Mouse (Mus musculus) forebrain, embryonic 11.5 days (tissue): ENCODE results near the gene Ppp1ca. TPM values are rescaled to one million over a fixed set of nuclear protein-coding genes. Genes with fewer than 3 reads are reported as not detected.

Experiments
- ATAC-seq: fragments of 200-750 bp; cut with Nextera tagmentation; replicated peaks from 2 replicates; pipeline ENCODE4 v1.8.0; 2017; ENCODE audit warnings: moderate TSS enrichment; ENCODE audit not compliant: low FRiP score
- DNase-seq: peaks from one replicate; pipeline ENCODE4 v3.0.0-alpha.2; 2017; ENCODE audit warnings: low spot score
- H3K27ac ChIP-seq: fragments of 300-500 bp; sonication (generic); 2 replicates; pipeline ENCODE4 v1.5.1; 2014; ENCODE audit warnings: low read depth, low read length
- H3K27me3 ChIP-seq: fragments of 300-500 bp; sonication (generic); 2 replicates; pipeline ENCODE4 v1.6.1; 2014; ENCODE audit warnings: mild to moderate bottlenecking, low read length, mixed read lengths; ENCODE audit not compliant: control insufficient read depth, insufficient read depth
- H3K36me3 ChIP-seq: fragments of 300-500 bp; sonication (generic); 2 replicates; pipeline ENCODE4 v1.6.1; 2014; ENCODE audit warnings: mild to moderate bottlenecking, low read length, moderate library complexity, mixed read lengths; ENCODE audit not compliant: control insufficient read depth, insufficient read depth
- H3K4me1 ChIP-seq: fragments of 300-500 bp; sonication (generic); replicated peaks from 2 replicates; pipeline ENCODE4 v1.6.1; 2014; ENCODE audit warnings: low read length, mixed read lengths; ENCODE audit not compliant: control insufficient read depth, insufficient read depth
- H3K4me2 ChIP-seq: fragments of 300-500 bp; sonication (generic); 2 replicates; pipeline ENCODE4 v1.6.1; 2014; ENCODE audit warnings: low read depth, mild to moderate bottlenecking, low read length, moderate library complexity, mixed read lengths; ENCODE audit not compliant: severe bottlenecking
- H3K4me3 ChIP-seq: fragments of 300-500 bp; sonication (generic); 2 replicates; pipeline ENCODE4 v1.5.1; 2014; ENCODE audit warnings: low read depth, low read length
- H3K9ac ChIP-seq: fragments of 300-500 bp; sonication (generic); 2 replicates; pipeline ENCODE4 v1.6.1; 2014; ENCODE audit warnings: low read length
- H3K9me3 ChIP-seq: fragments of 300-500 bp; sonication (generic); 2 replicates; pipeline ENCODE4 v1.6.1; 2016; ENCODE audit warnings: low read length, mixed read lengths; ENCODE audit not compliant: control insufficient read depth
- WGBS: fragments of 180-500 bp; shearing (Covaris S2); extraction: QIAGEN DNeasy Blood & Tissue Kit; methylation state at CpG from one replicate; pipeline ENCODE4 v1.1.7; 2014; 5-methylcytosine and 5-hydroxymethylcytosine counted together
- polyA plus RNA-seq: library from polyadenylated mRNA; unstranded; fragments of >200 nt; fragmentation: Nextera tagmentation; extraction: Ambion mirVana; gene quantifications from 2 replicates; pipeline ENCODE4 v1.2.1, GENCODE M21; 2014

Gene Ppp1ca
- polyA plus RNA-seq, 1 experiment from 2014 or later, result 856 TPM

DNA sequence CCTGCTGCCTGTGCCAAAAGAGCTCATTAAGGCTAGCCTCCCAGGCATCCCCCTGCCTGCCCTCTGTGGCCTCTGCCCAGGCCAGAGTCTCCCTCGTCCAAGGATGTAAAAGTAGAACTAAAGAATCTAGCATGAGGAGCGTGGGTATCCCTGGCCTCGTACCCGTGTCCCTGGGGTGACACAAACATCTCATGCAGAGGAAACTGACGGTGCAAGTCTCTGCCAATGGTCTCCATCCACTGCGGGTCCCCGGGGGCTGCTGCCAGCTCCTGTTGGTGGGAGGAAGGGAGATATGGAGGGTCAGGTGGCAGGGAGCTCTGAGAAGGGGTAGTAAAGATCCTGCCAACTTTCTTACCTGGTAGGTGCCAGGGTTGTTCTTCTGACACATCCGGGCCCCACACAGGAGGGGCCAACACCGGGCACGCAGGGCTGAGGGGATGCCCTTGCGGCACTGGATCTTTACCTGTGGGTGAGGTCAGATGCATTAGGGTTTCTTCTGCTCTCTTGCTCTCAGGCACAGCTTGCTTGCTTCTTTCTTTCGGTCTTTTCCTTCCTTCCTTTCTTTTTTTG lies 2.7 kb upstream of the Ppp1ca start:
- Histone ChIP-seq H3K4me1 (peaks cover 10% of the 10 kb centered on the region), H3K9ac (no peak overlapping the region), H3K36me3 (peaks cover 2% of the 10 kb centered on the region; the same call in 1 of the 2 replicates), H3K27ac (no peak overlapping the region), H3K27me3 (no peaks in the 10 kb centered on the region), H3K9me3 (no peaks in the 10 kb centered on the region), H3K4me3 (no peak overlapping the region), H3K4me2 (no peak overlapping the region)
- DNase-seq, result no peak
- ATAC-seq, result no peak
- 82% methylated on average over 12 of the region's 12 CpGs for WGBS

DNA sequence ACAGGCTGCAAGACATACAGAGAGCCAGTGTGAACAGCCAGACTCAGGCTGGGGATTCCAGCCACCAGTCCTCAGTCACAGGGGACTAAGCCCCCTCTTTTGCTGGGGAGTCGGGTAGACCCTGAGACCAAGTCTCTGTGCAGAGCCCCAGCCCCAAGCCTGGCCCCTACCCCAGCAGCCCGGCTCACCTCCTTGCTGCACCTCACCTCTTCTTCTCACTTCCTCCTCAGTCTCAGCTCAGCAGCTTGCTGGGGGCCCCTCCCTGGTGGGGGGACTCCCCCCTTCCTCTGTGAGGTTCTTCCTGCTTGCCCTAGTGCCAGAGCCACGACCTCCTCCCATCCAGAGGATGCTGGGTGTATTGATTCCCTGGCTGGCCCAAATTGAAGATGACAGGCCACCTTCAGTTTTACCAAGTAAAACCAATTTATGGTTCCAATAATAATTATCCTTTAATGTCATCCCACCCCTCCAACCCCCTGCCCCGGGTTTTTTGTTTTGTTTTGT lies 982 bp upstream of the Ppp1ca start, which contains the start of gene Tbc1d10c:
Tbc1d10c (minus strand) TSS at position 454 of the 504 bp plus-strand sequence.
- H3K9me3 ChIP-seq, result no peaks in the 10 kb centered on the region
- peak within 1 kb of the TSS; percentile 89 for H3K4me3 ChIP-seq
- H3K4me1 ChIP-seq, result peaks cover 10% of the 10 kb centered on the region
- H3K4me2 ChIP-seq, result peak within 1 kb of the TSS; percentile 93
- DNase-seq, result no peak
- peaks cover 14% of the 10 kb centered on the region for H3K36me3 ChIP-seq
- peak within 1 kb of the TSS; percentile 71 for H3K27ac ChIP-seq
- no peaks in the 10 kb centered on the region for H3K27me3 ChIP-seq
- H3K9ac ChIP-seq, result peak within 1 kb of the TSS; percentile 97
- no peak for ATAC-seq
- 70% methylated on average over 4 of the region's 4 CpGs for WGBS

DNA sequence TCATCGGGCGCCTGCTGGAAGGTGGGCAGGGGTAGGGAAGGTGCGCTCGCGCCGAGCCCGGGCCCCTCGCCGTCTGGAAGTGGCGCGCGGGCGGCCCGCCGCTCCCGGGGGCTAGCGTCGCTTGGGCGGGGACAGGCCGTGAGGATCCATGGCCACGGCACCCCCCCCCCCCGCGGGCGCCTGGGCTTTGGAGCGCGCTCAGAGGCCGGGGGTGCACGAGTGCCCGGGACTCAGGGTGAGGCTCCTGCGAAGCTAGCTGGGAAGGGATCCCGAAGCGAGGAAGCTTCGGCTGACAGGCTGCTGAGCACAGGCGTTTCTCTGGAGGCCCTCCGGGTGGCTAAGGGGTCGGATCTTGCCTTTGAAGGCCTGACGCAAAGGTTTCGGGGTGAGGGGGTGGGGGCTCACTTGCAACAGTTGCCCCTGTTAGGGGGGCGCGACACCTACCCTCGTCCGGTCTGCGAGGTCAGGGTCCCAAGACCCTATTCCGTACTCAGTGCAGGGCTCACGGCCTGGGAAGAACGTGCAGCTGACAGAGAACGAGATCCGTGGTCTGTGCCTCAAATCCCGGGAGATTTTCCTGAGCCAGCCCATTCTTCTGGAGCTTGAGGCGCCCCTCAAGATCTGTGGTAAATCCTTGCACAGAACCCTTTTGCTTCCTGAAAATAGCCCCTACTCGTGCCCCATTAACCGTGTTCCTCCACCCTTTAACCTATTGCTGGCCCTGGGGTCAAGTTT lies 553 bp downstream of the Ppp1ca start:
- Histone ChIP-seq H3K27me3 (no peaks in the 10 kb centered on the region), H3K9me3 (no peaks in the 10 kb centered on the region), H3K4me1 (peaks cover 10% of the 10 kb centered on the region), H3K36me3 (peaks cover 18% of the 10 kb centered on the region), H3K27ac (peak overlapping the region; percentile 71; the same call in 1 of the 2 replicates), H3K9ac (peak overlapping the region; percentile 97), H3K4me3 (peak overlapping the region; percentile 89), H3K4me2 (peak overlapping the region; percentile 93)
- WGBS, result 1% methylated on average over 52 of the region's 52 CpGs
- DNase-seq, result no peak
- ATAC-seq, result no peak

DNA sequence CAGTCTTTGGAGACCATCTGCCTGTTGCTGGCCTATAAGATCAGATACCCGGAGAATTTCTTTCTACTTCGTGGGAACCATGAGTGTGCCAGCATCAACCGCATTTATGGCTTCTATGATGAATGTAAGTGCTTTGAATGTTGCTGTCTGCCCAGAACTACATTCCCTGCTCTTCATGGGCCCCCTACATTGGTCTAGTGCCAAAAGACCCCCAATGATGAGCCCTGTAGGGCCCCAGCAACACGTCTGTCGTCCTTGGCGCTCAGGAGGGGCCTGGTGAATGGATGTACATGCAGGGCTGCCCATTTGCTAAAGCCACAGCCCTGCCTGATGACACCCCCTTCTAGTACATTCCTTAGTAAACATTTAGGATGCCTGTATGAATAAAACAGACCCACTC lies 1.3 kb downstream of the Ppp1ca start:
- H3K4me1 ChIP-seq, result peaks cover 10% of the 10 kb centered on the region
- H3K27ac ChIP-seq, result no peak overlapping the region
- ATAC-seq (no peak), DNase-seq (no peak)
- H3K9me3 ChIP-seq, result no peaks in the 10 kb centered on the region
- H3K27me3 ChIP-seq, result no peaks in the 10 kb centered on the region
- 73% methylated on average over 6 of the region's 6 CpGs for WGBS
- peaks cover 18% of the 10 kb centered on the region for H3K36me3 ChIP-seq
- peak overlapping the region; percentile 89 for H3K4me3 ChIP-seq
- H3K9ac ChIP-seq, result peak overlapping the region; percentile 97
- H3K4me2 ChIP-seq, result peak overlapping the region; percentile 93

DNA sequence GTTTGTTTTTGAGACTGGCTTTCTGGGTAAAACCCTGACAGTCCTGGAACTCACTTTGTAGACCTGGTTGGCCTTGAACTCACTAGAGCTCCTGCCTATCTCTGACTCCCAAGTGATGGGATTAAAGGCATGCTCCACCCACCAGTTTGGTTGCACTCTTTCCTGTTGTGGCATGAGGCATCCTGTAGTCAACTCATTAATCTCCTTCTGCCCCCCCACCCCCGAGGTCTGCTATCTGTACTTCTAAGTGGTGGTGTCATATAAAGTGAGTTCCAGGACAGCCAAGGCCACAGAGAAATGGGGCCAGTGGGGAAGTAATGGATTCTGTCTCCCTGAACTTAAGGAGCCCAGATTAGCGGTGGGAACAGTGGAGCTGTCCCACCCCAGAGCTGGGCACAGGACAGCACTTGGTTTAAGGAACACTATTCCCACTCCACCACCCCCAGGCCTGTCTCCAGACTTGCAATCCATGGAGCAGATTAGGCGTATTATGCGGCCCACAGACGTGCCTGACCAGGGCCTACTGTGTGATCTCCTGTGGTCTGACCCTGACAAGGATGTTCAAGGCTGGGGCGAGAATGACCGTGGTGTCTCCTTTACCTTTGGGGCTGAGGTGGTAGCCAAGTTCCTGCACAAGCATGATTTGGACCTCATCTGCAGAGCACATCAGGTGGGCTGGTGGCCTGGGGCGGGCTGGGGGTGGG lies 2.3 kb downstream of the Ppp1ca start:
- Histone ChIP-seq H3K9me3 (no peaks in the 10 kb centered on the region), H3K4me1 (peaks cover 10% of the 10 kb centered on the region), H3K27ac (no peak overlapping the region), H3K36me3 (peaks cover 18% of the 10 kb centered on the region), H3K4me3 (no peak overlapping the region), H3K4me2 (no peak overlapping the region), H3K27me3 (no peaks in the 10 kb centered on the region), H3K9ac (no peak overlapping the region)
- WGBS, result 91% methylated on average over 8 of the region's 8 CpGs
- no peak for DNase-seq
- no peak for ATAC-seq

DNA sequence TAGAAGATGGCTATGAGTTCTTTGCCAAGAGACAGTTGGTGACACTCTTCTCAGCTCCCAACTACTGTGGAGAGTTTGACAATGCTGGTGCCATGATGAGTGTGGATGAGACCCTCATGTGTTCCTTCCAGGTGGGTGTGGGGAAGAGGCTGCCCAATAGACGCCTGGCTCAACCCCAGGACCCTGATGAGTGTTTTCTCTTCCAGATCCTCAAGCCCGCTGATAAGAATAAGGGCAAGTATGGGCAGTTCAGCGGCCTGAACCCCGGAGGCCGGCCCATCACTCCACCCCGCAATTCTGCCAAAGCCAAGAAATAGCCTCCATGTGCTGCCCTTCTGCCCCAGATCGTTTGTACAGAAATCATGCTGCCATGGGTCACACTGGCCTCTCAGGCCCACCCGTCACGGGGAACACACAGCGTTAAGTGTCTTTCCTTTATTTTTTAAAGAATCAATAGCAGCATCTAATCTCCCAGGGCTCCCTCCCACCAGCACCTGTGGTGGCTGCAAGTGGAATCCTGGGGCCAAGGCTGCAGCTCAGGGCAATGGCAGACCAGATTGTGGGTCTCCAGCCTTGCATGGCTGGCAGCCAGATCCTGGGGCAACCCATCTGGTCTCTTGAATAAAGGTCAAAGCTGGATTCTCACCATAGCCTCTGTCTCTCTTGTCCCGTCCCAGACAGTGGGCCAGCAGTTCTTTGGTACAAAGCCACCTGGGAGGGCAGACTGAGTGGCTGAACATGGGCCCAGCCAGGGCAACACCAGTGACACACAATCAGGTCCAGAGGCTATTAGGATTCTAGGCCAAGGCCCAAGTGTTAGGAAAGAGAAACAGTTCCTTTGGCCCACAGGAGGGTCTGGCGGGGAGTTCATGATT lies 3.1 kb downstream of the Ppp1ca start:
- ATAC-seq (no peak), DNase-seq (no peak)
- 84% methylated on average over 12 of the region's 12 CpGs for WGBS
- Histone ChIP-seq H3K27ac (no peak overlapping the region), H3K36me3 (peaks cover 18% of the 10 kb centered on the region), H3K4me1 (peaks cover 11% of the 10 kb centered on the region), H3K9ac (no peak overlapping the region), H3K4me2 (no peak overlapping the region), H3K27me3 (no peaks in the 10 kb centered on the region), H3K4me3 (no peak overlapping the region), H3K9me3 (no peaks in the 10 kb centered on the region)

DNA sequence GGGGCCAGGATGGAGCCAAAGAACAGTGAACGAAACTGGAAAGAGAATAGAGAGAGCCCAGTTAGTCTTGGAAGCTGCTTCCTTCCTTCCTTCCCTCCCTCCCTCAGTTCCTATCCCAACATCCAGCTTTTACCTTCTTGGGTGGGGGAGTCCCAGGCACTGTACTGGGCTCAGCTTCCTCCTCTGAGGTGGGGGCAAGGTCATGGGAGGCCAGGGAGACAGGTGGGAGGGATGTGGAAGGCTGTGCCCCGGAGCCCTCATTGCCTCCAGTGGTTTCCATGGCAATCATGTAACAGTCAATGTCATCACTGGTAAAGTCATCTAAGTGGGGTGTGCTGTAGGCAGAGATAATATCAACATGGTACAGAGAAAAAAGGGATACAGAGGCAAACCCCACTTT lies 4.2 kb downstream of the Ppp1ca start:
- Histone ChIP-seq H3K36me3 (peaks cover 18% of the 10 kb centered on the region), H3K4me1 (peaks cover 20% of the 10 kb centered on the region)

DNA sequence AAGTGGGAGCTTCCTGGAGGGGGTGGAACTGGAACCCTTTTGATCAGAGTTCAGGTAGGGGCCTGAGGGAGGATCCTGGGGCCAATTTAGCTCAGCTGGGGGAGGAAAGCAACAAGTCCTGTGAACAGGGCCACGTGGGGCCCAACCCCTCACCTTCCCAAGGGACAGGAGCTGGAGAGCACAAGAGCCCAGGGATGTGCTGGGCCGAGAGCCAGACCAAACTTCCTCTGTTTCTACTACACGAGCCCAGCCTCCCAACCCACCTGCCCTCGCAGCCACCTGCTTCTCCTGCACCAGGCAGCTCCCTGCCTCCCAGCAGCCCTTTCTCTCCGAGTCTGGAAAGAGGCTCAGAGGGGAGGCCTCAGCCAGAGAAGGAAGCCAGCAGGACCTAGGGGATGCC lies 4.7 kb downstream of the Ppp1ca start:
- 72% methylated on average over 5 of the region's 5 CpGs for WGBS
- Histone ChIP-seq H3K9me3 (no peaks in the 10 kb centered on the region), H3K9ac (no peak overlapping the region), H3K36me3 (peaks cover 18% of the 10 kb centered on the region), H3K27me3 (no peaks in the 10 kb centered on the region), H3K4me3 (no peak overlapping the region), H3K4me2 (no peak overlapping the region), H3K4me1 (peaks cover 17% of the 10 kb centered on the region), H3K27ac (no peak overlapping the region)
- DNase-seq (no peak), ATAC-seq (no peak)

More for the DNA sequence above, 4.2 kb downstream of the Ppp1ca start:
- Histone ChIP-seq H3K27ac (no peak overlapping the region), H3K9ac (no peak overlapping the region), H3K27me3 (no peaks in the 10 kb centered on the region), H3K4me3 (no peak overlapping the region), H3K9me3 (no peaks in the 10 kb centered on the region), H3K4me2 (no peak overlapping the region)
- DNase-seq (no peak), ATAC-seq (no peak)
- 70% methylated on average over 2 of the region's 2 CpGs for WGBS
